Mouse (Mus musculus) cerebellum, adult (tissue): ENCODE results near the gene Marveld1.

Source experiments
- ATAC-seq: cut with Nextera tagmentation; 2 replicates; pipeline ENCODE4 v1.9.2; 2017; ENCODE audit warnings: mild to moderate bottlenecking, moderate library complexity, mixed read lengths; ENCODE audit not compliant: insufficient number of reproducible peaks, low FRiP score, low TSS enrichment

The Marveld1 gene

DNA sequence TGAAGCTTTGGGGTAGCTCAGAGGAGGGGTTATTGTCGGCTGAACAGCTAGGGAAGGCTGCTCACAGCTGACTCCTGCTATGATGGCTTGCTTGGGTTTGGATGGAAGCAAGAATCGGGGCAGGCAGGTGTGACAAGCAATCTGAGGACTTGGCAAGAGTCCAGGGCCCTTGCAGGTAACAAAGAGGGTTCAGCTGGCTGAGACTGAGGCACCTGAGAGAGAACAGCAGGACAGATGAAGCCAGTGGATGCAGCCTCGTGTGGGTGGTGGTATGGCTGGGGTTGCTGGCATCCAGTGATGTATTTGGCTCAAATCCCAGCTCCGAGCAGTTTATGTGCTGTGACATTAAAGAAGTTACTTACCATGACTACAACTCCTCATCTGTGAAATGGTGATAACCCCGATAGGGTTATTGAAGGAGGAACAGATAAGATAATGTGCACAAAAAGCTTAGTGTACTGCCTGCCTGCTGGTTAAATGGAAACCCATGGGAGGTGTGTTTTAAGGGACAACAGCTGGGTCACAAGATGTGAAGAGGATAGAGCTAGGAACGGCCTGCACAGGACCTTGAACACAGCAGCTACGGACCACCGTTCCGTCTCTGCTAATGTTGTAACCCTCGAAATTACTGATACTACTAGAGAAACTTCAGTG, 22.2 kb downstream of the Marveld1 start:
- ATAC-seq: no peak

GRCm38 (mm10) chr19:42170025-42170969, 23.1 kb downstream of the Marveld1 start:
- peak; percentile 85 for ATAC-seq

- no peak for ATAC-seq
Observed at GRCm38 (mm10) chr19:42176841-42177240, 29.6 kb downstream of the Marveld1 start.

DNA sequence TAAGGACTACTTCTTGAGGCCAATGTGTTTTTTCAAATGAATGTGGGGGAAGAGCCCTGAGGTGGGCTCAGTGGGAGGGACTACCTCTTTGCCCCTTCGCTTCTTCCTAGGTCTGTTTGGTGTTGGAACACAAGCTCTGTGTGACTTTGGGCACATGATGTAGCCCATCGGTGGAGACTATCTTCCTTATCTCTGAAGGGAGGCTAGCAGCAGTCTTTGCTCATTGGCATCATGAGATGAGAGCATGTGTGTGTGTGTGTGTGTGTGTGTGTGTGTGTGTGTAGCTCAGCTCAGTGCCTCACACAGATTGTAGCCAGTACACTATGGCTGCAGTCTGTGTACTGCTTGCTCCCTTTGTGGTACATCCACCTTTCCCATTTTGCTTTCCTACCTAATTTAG, 30.3 kb downstream of the Marveld1 start:
- no peak for ATAC-seq

DNA sequence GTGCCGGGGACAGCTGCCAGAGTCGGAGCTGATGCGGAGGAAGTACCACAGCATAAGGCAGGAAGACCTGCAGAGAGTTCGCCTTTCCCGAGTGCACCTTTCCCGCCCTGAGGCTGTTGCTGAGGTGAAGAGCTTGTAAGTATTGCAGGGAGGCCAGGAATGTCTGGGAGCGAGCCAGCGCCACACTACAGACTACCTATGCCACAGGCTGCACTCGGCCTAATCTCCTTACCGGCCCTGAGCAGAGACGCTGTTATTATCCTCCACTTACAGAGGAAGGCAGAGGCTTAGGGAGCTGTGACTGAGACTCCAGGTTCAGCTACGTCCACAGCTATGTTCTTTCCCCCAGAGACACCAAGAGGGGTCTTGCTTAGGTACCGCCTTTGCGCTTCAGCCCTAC, 32.2 kb downstream of the Marveld1 start:
- no peak for ATAC-seq

- no peak for ATAC-seq
Observed at GRCm38 (mm10) chr19:42182673-42183072, 35.5 kb downstream of the Marveld1 start.

DNA sequence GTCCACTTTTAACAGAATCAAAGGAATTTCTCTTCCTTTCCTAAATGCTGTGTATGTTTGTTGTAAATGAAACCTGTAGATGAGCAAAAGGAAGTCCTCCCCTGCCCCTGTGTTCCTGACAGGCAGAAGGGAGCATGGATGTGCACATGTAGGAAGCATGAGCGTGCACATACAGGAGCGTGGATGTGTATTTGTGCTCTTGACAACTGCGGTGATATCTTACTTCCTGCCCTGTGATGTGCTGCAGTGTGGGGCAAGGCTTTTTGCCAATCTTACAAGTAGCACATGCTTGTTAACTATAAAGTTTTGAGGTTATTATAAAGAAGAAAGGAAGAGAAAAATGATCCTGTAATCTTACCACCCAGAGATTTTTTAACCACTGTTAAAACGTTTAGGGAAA, 42.5 kb downstream of the Marveld1 start:
- ATAC-seq: no peak

DNA sequence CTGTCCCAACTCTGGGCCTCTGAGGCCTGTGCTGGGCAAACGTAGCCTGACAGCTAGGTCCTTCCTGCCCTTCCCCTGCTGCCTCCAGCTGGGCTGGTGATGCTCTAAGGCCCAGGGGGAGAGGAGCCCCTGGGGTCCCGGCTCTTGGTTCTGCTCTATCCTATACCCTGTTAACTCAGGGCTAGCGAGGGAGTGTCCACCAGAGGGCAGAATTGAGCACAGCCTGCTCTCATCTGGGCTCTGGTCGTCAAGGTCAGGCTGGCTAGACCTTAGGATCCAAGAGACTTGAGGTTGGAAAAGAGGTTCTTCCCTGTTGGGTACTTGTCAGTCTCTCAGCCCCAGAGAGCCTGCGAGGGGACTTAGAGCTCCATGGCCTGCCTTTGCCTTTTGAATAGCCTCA, 43.3 kb downstream of the Marveld1 start:
- 0 out of 2 replicates have a peak, but pooled peaks have one; percentile 47 for ATAC-seq

GRCm38 (mm10) chr19:42193311-42193710, 46.1 kb downstream of the Marveld1 start:
- ATAC-seq: no peak

DNA sequence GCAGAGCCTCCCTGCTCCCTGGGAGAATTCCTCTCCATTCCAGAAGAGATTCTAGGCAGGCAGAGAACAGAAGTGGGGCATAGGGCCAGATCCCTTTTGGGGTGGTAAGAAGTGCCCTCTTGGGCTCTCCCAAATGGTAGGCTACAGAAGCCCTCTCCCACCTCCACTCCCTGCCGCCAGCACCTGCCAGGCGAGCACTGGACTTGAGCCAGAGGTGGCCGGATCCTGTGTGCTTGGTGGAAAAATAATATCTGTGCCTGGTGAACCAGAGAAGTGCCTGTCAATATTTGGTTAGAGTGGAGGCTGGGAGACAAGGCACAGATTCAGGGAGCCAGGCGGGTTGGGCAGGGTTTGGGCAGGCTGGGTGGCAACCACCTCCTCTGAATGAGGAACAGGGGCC, 49.2 kb downstream of the Marveld1 start:
- 0 out of 2 replicates have a peak, but pooled peaks have one; percentile 9 for ATAC-seq

- ATAC-seq: no peak
Observed at GRCm38 (mm10) chr19:42197066-42197465, 49.9 kb downstream of the Marveld1 start.

DNA sequence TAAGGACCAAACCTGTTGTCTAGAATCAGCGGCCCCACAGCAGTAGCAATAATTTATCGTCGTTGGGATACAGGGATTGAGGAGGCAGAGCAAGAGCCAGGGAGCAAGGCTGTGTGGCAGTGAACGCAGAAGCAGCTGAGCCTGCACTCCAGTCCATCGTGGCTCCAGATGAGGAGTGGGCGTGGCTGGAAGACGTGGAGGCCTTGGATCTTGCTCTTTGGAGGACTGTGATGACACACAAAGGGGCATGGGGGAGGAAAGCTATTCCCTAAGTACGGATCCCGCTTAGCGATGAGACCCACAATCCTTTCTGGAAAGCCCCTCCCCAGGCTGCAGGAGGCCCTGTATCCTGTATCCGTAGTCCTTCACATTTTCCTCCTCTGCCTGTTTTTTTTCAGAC, 50.8 kb downstream of the Marveld1 start:
- ATAC-seq: no peak
